Mouse (Mus musculus): Measurements from ENCODE around the gene Gnaz.

DNA sequence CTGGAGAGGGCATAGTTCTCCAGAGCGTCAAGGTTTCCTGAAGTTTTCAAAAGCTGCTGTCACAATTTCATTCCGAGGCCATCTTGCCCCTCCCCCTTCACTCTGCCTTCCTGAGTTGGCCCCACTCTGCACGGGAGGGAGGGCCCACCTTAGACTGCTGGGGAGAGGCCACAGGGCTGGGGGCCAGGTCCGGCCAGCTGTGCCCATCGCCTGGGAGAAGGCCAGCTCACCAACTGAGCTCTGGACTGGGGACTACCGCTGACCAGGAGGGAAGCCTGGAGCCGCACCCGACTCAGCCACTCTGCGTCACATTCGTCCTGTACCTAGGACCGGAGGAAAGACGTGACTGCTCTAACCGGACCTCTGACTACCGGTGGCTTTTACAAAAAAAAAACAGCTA is 48.5 kb downstream of the Gnaz start:
- TF ChIP-seq POLR2A (IDR thresholded peaks at IDR 0.05; ENCODE audit: control insufficient read depth, low read depth, low read length): no peak
- no peak for TF ChIP-seq CTCF (IDR thresholded peaks at IDR 0.05; ENCODE audit: control insufficient read depth, insufficient read depth, insufficient replicate concordance, low read depth, low read length)

Measured in testis, adult 2 months (tissue).